ENCODE assay signal across 22 mouse cellular contexts in the genomic region with DNA sequence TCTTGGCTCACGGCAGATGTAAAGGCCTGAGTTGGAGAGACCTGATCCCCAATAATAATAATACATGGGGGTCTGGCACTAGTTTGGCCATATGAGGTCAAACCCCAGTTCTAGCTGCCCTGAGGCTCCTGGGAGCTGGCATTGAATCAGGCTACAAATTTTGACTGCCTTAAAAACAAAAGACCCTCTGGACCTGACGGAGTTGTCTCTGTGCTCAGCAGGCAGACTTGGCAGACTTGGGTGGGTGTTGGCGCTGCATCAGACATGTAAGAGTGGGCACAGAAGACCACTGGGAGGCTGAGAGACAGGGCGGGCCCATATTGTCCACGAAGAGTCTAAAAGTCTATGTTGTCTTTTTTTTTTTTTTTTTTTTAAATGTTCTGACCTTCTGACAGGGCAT. TPM values are rescaled to one million over a fixed set of nuclear protein-coding genes. Genes with fewer than 3 reads are reported as not detected.
A peak's percentile ranks its signal among the peaks of the same experiment; 100 is the strongest.
DNase-seq lines count a peak whose midpoint lies in the region; ATAC-seq and TF ChIP-seq lines count a peak whose summit lies in the region.
"Had no signal": no experiment of that assay in that cellular context is flagged by ENCODE, and none has a peak within 500 bp of the region (broad histone marks: within the 10 kb centered on the region; RNA-seq: fewer than 3 reads in every experiment).

No protein-coding gene starts in this region.

- TF ChIP-seq CTCF in liver, postnatal 0 days (IDR thresholded peaks at IDR 0.05; ENCODE audit: low read depth) = no peak
- no peak for TF ChIP-seq CTCF in brain, embryonic 14.5 days (IDR thresholded peaks at IDR 0.05; ENCODE audit: borderline replicate concordance, extremely low read depth, insufficient read depth, insufficient read length)

- 63% methylated on average over 5 of the region's 5 CpGs for WGBS in forebrain, embryonic 15.5 days
- 71% methylated on average over 5 of the region's 5 CpGs for WGBS in forebrain, embryonic 16.5 days
- WGBS in liver, embryonic 13.5 days (ENCODE audit: insufficient replicate concordance) = 74% methylated on average over 5 of the region's 5 CpGs
- 89% methylated on average over 5 of the region's 5 CpGs for WGBS in liver, postnatal 0 days (ENCODE audit: insufficient replicate concordance)

- no peak for TF ChIP-seq POLR2A in brain, embryonic 14.5 days (IDR thresholded peaks at IDR 0.05; ENCODE audit: borderline replicate concordance, extremely low read depth, insufficient read depth, insufficient read length, poor library complexity, severe bottlenecking)

- peaks cover 90% of the 10 kb centered on the region for H3K36me3 ChIP-seq in forebrain, embryonic 15.5 days
- peaks cover 39% of the 10 kb centered on the region for H3K36me3 ChIP-seq in forebrain, embryonic 16.5 days (ENCODE audit: control insufficient read depth, insufficient read depth)
- peaks cover 95% of the 10 kb centered on the region for H3K36me3 ChIP-seq in liver, embryonic 13.5 days
- peaks cover 66% of the 10 kb centered on the region for H3K36me3 ChIP-seq in liver, postnatal 0 days (replicated peaks; ENCODE audit: insufficient read depth, low read length)
- H3K36me3 ChIP-seq in ES-E14 (ENCODE audit: control insufficient read depth, insufficient read depth, low read length, poor library complexity, severe bottlenecking) = peaks cover 45% of the 10 kb centered on the region

- H3K9me3 ChIP-seq in forebrain, embryonic 15.5 days = no peaks in the 10 kb centered on the region
- no peaks in the 10 kb centered on the region for H3K9me3 ChIP-seq in forebrain, embryonic 16.5 days (ENCODE audit: control insufficient read depth, low read length)
- H3K9me3 ChIP-seq in liver, embryonic 13.5 days (replicated peaks) = no peaks in the 10 kb centered on the region
- no peaks in the 10 kb centered on the region for H3K9me3 ChIP-seq in liver, postnatal 0 days (ENCODE audit: low read length)
- no peaks in the 10 kb centered on the region for H3K9me3 ChIP-seq in ES-E14 (ENCODE audit: control insufficient read depth, insufficient read depth, low read depth, low read length)
- H3K9me3 ChIP-seq: embryonic facial prominence, embryonic 12.5 days; forebrain, embryonic 13.5 days; G1E; heart, embryonic 10.5 days; hindbrain, embryonic 12.5 days had no signal

- H3K27me3 ChIP-seq in forebrain, embryonic 15.5 days = no peaks in the 10 kb centered on the region
- no peaks in the 10 kb centered on the region for H3K27me3 ChIP-seq in forebrain, embryonic 16.5 days (replicated peaks; ENCODE audit: control insufficient read depth, insufficient read depth, low read length)
- H3K27me3 ChIP-seq in liver, embryonic 13.5 days = no peaks in the 10 kb centered on the region
- H3K27me3 ChIP-seq in liver, postnatal 0 days (ENCODE audit: insufficient read depth, low read length) = no peaks in the 10 kb centered on the region
- H3K27me3 ChIP-seq: embryonic facial prominence, embryonic 12.5 days; forebrain, embryonic 13.5 days; hindbrain, embryonic 12.5 days had no signal

- in situ Hi-C loops in ES-E14 (cut with MboI; ENCODE audit: low sequenced_read_pairs in 2 of 2, unreplicated experiment in 2 of 2) = no loop called here

- no peak for ATAC-seq in forebrain, embryonic 15.5 days (replicated peaks)
- no peak for ATAC-seq in forebrain, embryonic 16.5 days
- no peak for ATAC-seq in liver, embryonic 13.5 days (ENCODE audit: low read depth)
- no peak for ATAC-seq in liver, postnatal 0 days
- ATAC-seq: forebrain, embryonic 13.5 days; intestine, embryonic 16.5 days had no signal

- 0 out of 2 replicates have a peak, but pooled peaks cover 2% of the 10 kb centered on the region for H3K4me1 ChIP-seq in forebrain, embryonic 15.5 days
- H3K4me1 ChIP-seq in forebrain, embryonic 16.5 days (replicated peaks; ENCODE audit: control insufficient read depth, insufficient read depth, low read length) = no peaks in the 10 kb centered on the region
- peaks cover 51% of the 10 kb centered on the region for H3K4me1 ChIP-seq in liver, embryonic 13.5 days (replicated peaks)
- 0 out of 2 replicates have a peak, but pooled peaks cover 3% of the 10 kb centered on the region for H3K4me1 ChIP-seq in liver, postnatal 0 days (ENCODE audit: insufficient read depth)
- H3K4me1 ChIP-seq in ES-E14 (ENCODE audit: control insufficient read depth in 2 of 2, insufficient read depth in 2 of 2, low read length in 2 of 2, poor library complexity in 1 of 2) = peaks cover 3 to 8% of the 10 kb centered on the region in 2 experiments; a peak in 1 of 4 replicates
- H3K4me1 ChIP-seq: embryonic facial prominence, embryonic 12.5 days; forebrain, embryonic 13.5 days; hindbrain, embryonic 12.5 days had no signal

- H3K9ac ChIP-seq in forebrain, embryonic 15.5 days (replicated peaks) = no peak overlapping the region
- no peak overlapping the region for H3K9ac ChIP-seq in forebrain, embryonic 16.5 days (replicated peaks; ENCODE audit: low read depth, low read length)
- 0 out of 2 replicates have a peak overlapping the region, but pooled peaks have one; percentile 62 for H3K9ac ChIP-seq in liver, embryonic 13.5 days
- H3K9ac ChIP-seq in liver, postnatal 0 days (replicated peaks) = no peak overlapping the region
- no peak overlapping the region for H3K9ac ChIP-seq in ES-E14 (ENCODE audit: insufficient read depth, low read depth, low read length, poor library complexity, severe bottlenecking)
- H3K9ac ChIP-seq: embryonic facial prominence, embryonic 12.5 days; forebrain, embryonic 13.5 days; hindbrain, embryonic 12.5 days had no signal

- H3K4me2 ChIP-seq in forebrain, embryonic 15.5 days (replicated peaks) = no peak overlapping the region
- H3K4me2 ChIP-seq in forebrain, embryonic 16.5 days (ENCODE audit: low read length) = no peak overlapping the region
- H3K4me2 ChIP-seq in liver, embryonic 13.5 days = peak overlapping the region; percentile 70; the same call in 1 of the 2 replicates
- no peak overlapping the region for H3K4me2 ChIP-seq in liver, postnatal 0 days (ENCODE audit: low read depth, low read length)
- H3K4me2 ChIP-seq: embryonic facial prominence, embryonic 12.5 days; forebrain, embryonic 13.5 days; hindbrain, embryonic 12.5 days had no signal

- H3K27ac ChIP-seq in forebrain, embryonic 15.5 days (replicated peaks) = peak overlapping the region; percentile 46; the same call in 1 of the 2 replicates
- no peak overlapping the region for H3K27ac ChIP-seq in forebrain, embryonic 16.5 days (ENCODE audit: low read length)
- H3K27ac ChIP-seq in liver, embryonic 13.5 days = no peak overlapping the region
- H3K27ac ChIP-seq in liver, postnatal 0 days (ENCODE audit: low read depth) = no peak overlapping the region
- no peak overlapping the region for H3K27ac ChIP-seq in ES-E14 (ENCODE audit: insufficient read depth, low read depth, low read length, poor library complexity, severe bottlenecking)
- H3K27ac ChIP-seq: embryonic facial prominence, embryonic 12.5 days; forebrain, embryonic 13.5 days; heart, embryonic 10.5 days; hindbrain, embryonic 12.5 days had no signal

- no peak for TF ChIP-seq EP300 in liver, postnatal 0 days (IDR thresholded peaks at IDR 0.05; ENCODE audit: low read depth)

- H3K4me3 ChIP-seq in forebrain, embryonic 15.5 days = no peak overlapping the region
- no peak overlapping the region for H3K4me3 ChIP-seq in forebrain, embryonic 16.5 days (replicated peaks; ENCODE audit: low read length)
- 0 out of 2 replicates have a peak overlapping the region, but pooled peaks have one; percentile 31 for H3K4me3 ChIP-seq in liver, embryonic 13.5 days (replicated peaks)
- H3K4me3 ChIP-seq in liver, postnatal 0 days (ENCODE audit: low read depth, low read length) = no peak overlapping the region
- no peak overlapping the region for H3K4me3 ChIP-seq in ES-E14 (ENCODE audit: insufficient read depth in 1 of 2, low read depth in 1 of 2, low read length in 2 of 2, poor library complexity in 1 of 2, severe bottlenecking in 1 of 2)
- H3K4me3 ChIP-seq: embryonic facial prominence, embryonic 12.5 days; forebrain, embryonic 13.5 days; heart, embryonic 10.5 days; hindbrain, embryonic 12.5 days had no signal

- no peak for DNase-seq in liver, embryonic 13.5 days
- DNase-seq in liver, postnatal 0 days = no peak
- no peak for DNase-seq in ES-E14 (ENCODE audit: low read depth, low spot score)
- DNase-seq in brain, embryonic 14.5 days (ENCODE audit: low read depth) = peak; percentile 37
- no peak for DNase-seq in lung, postnatal 36 days
- DNase-seq: adrenal gland, postnatal 10 days; cerebellum, adult 8-10 months; heart, adult 18-20 months; heart, postnatal 10 days; heart, postnatal 4 days had no signal

TF ChIP-seq in ES-E14, 5 proteins besides CTCF, POLR2A, EP300 and RAD21:
- TF ChIP-seq ZNF384 (IDR thresholded peaks at IDR 0.05; ENCODE audit: low read depth, low read length) (0 out of 2 replicates have a peak, but pooled peaks have one; percentile 21), HCFC1 (IDR thresholded peaks at IDR 0.05; ENCODE audit: borderline replicate concordance, insufficient read depth, low read length) (no peak)

RNA-seq across cellular contexts. Expression of gene Sbf1, which starts 28.5 kb away (rescaled TPM):
- 79.0 and 83.4 TPM in 2 replicates for polyA plus RNA-seq in forebrain, embryonic 15.5 days (2015; fragmentation: Nextera tagmentation; extraction: Ambion mirVana)
- 81.8 and 97.2 TPM in 2 replicates for polyA plus RNA-seq in forebrain, embryonic 16.5 days (2015; fragmentation: Nextera tagmentation; extraction: Ambion mirVana)
- 18.8 and 21.7 TPM in 2 replicates for polyA plus RNA-seq in liver, embryonic 13.5 days (2015; fragmentation: Nextera tagmentation; extraction: Ambion mirVana)
- 16.5 and 17.0 TPM in 2 replicates for polyA plus RNA-seq in liver, postnatal 0 days (2015; fragmentation: Nextera tagmentation; extraction: Ambion mirVana)
- 134 and 169 TPM in 2 replicates for total RNA-seq in ES-E14 (2012; rRNA removed)
- 186 and 229 TPM in 2 replicates for polyA plus RNA-seq in brain, embryonic 14.5 days (2012; rRNA removed)

RNA-seq across cellular contexts. Expression of gene Adm2, which starts 35.9 kb away (rescaled TPM):
- polyA plus RNA-seq in forebrain, embryonic 15.5 days (2015; fragmentation: Nextera tagmentation; extraction: Ambion mirVana) = not detected in 2 replicates
- not detected in 2 replicates for polyA plus RNA-seq in forebrain, embryonic 16.5 days (2015; fragmentation: Nextera tagmentation; extraction: Ambion mirVana)
- 1.4 and 2.4 TPM in 2 replicates for polyA plus RNA-seq in liver, embryonic 13.5 days (2015; fragmentation: Nextera tagmentation; extraction: Ambion mirVana)
- polyA plus RNA-seq in liver, postnatal 0 days (2015; fragmentation: Nextera tagmentation; extraction: Ambion mirVana) = 1.4 and 3.7 TPM in 2 replicates
- 4.6 and 7.8 TPM in 2 replicates for total RNA-seq in ES-E14 (2012; rRNA removed)
- polyA plus RNA-seq in brain, embryonic 14.5 days (2012; rRNA removed) = 0.11 TPM in 1 of 2 replicates, not detected in the other
- total RNA-seq: adrenal gland, postnatal 10 days; G1E; gastrocnemius, adult 8-10 months; gastrocnemius, postnatal 4 days; heart, adult 18-20 months; heart, postnatal 10 days; heart, postnatal 4 days had no signal
- polyA plus RNA-seq: cortical plate, adult 2 months; embryonic facial prominence, embryonic 12.5 days; forebrain, embryonic 13.5 days; hindbrain, embryonic 12.5 days had no signal

RNA-seq across cellular contexts. Expression of gene Miox, which starts 47.6 kb away (rescaled TPM):
- not detected in 2 replicates for polyA plus RNA-seq in forebrain, embryonic 15.5 days (2015; fragmentation: Nextera tagmentation; extraction: Ambion mirVana)
- polyA plus RNA-seq in forebrain, embryonic 16.5 days (2015; fragmentation: Nextera tagmentation; extraction: Ambion mirVana) = not detected in 2 replicates
- 5.6 and 6.8 TPM in 2 replicates for polyA plus RNA-seq in liver, embryonic 13.5 days (2015; fragmentation: Nextera tagmentation; extraction: Ambion mirVana)
- 22.9 and 27.0 TPM in 2 replicates for polyA plus RNA-seq in liver, postnatal 0 days (2015; fragmentation: Nextera tagmentation; extraction: Ambion mirVana)
- 0.54 TPM in 1 of 2 replicates, not detected in the other for total RNA-seq in ES-E14 (2012; rRNA removed)
- polyA plus RNA-seq in brain, embryonic 14.5 days (2012; rRNA removed) = not detected in 2 replicates
- total RNA-seq: gastrocnemius, adult 8-10 months; gastrocnemius, postnatal 4 days; heart, adult 18-20 months; heart, postnatal 10 days; heart, postnatal 4 days had no signal
- polyA plus RNA-seq: cortical plate, adult 2 months; embryonic facial prominence, embryonic 12.5 days; forebrain, embryonic 13.5 days; G1E; heart, embryonic 10.5 days; heart, embryonic 14.5 days; hindbrain, embryonic 12.5 days had no signal
